Mouse (Mus musculus): ENCODE results near the gene Epgn. TPM values are rescaled to one million over a fixed set of nuclear protein-coding genes. Genes with fewer than 3 reads are reported as not detected.

Epgn gene
- polyA plus RNA-seq (2012; fragmentation: generic; extraction: Trizol), result 0.08 TPM

DNA sequence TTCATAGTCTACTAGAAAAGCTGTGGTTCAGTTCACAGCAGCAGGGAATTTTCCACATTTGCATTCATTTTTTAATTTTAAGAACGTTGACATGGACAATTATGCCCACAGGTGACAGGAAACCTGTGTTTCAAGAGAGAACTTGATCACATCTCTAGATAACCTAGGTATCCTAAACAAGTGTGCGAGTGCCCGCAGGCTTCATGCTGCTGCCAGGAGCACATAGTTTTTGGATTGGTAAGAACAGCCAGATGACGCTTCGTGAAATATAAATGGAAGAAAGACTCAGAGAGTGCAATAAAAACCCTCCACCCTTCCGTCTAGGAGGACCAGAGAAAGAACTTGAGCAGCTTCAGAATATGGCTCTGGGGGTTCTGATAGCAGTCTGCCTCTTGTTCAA is at the start of gene Epgn:
Gene Epgn (plus strand): TSS at position 301 of the 400 bp plus-strand sequence.
- Histone ChIP-seq H3ac (ENCODE audit: control insufficient read depth, insufficient read length) (no peak within 1 kb of the TSS), H3K27me3 (ENCODE audit: control insufficient read depth, insufficient read depth, insufficient read length) (no peaks in the 10 kb centered on the region), H3K36me3 (ENCODE audit: control insufficient read depth, insufficient read depth) (no peaks in the 10 kb centered on the region), H3K4me2 (ENCODE audit: low read depth) (no peak within 1 kb of the TSS), H3K4me3 (no peak within 1 kb of the TSS), H3K79me2 (ENCODE audit: control insufficient read depth, insufficient read depth) (no peaks in the 10 kb centered on the region)
- TF ChIP-seq REST (IDR thresholded peaks at IDR 0.05; ENCODE audit: insufficient read depth, insufficient read length) (no peak), MAX (IDR thresholded peaks at IDR 0.05; ENCODE audit: low read depth) (no peak), CEBPB (IDR thresholded peaks at IDR 0.05; ENCODE audit: insufficient read depth, poor library complexity, severe bottlenecking) (no peak), SRF (IDR thresholded peaks at IDR 0.05; ENCODE audit: control insufficient read depth, insufficient read length, low read depth) (no peak), TCF12 (IDR thresholded peaks at IDR 0.05; ENCODE audit: insufficient read depth, poor library complexity, severe bottlenecking) (no peak), MYOG (IDR thresholded peaks at IDR 0.05; ENCODE audit: control insufficient read depth in 1 of 3, insufficient read depth in 1 of 3, insufficient read length in 2 of 3, low read depth in 2 of 3) (no peak), POLR2AphosphoS2 (IDR thresholded peaks at IDR 0.05; ENCODE audit: insufficient read length, low read depth) (no peak), MYOD1 (IDR thresholded peaks at IDR 0.05; ENCODE audit: control insufficient read depth in 1 of 3, insufficient read length in 2 of 3, low read depth in 2 of 3) (no peak), POLR2A (IDR thresholded peaks at IDR 0.05; ENCODE audit: insufficient read length, low read depth) (no peak), E2F4 (IDR thresholded peaks at IDR 0.05; ENCODE audit: insufficient read depth) (no peak), TCF3 (IDR thresholded peaks at IDR 0.05; ENCODE audit: insufficient read length, low read depth) (no peak)

DNA sequence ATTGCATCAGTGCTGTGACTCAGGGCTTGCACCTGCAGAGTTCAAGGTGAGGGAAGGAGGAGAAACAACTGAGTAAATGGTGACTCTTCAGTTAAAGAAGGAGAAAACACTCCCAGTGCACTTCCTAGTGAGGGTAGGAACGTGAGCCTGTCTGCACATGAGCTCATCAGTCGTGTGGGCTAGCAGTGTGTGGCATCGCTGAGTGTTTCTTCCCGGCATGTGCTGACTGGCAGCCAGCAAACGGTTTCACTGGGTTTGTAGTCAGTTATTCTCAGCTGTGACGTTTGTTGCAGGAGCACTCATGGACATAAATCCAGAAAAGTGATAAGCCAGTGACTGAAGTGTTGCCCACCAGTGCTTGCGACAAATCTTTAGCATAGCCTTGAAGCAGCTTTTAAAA is 47.0 kb upstream of the Epgn start:
- Histone ChIP-seq H3K79me2 (ENCODE audit: control insufficient read depth, insufficient read depth) (no peaks in the 10 kb centered on the region), H3K4me3 (no peak overlapping the region), H3K4me2 (ENCODE audit: low read depth) (no peak overlapping the region), H3K27me3 (ENCODE audit: control insufficient read depth, insufficient read depth, insufficient read length) (no peaks in the 10 kb centered on the region), H3K36me3 (ENCODE audit: control insufficient read depth, insufficient read depth) (no peaks in the 10 kb centered on the region), H3ac (ENCODE audit: control insufficient read depth, insufficient read length) (no peak overlapping the region)
- TF ChIP-seq TCF12 (IDR thresholded peaks at IDR 0.05; ENCODE audit: insufficient read depth, poor library complexity, severe bottlenecking) (no peak), CEBPB (IDR thresholded peaks at IDR 0.05; ENCODE audit: insufficient read depth, poor library complexity, severe bottlenecking) (no peak), USF1 (IDR thresholded peaks at IDR 0.05; ENCODE audit: low read depth) (no peak), MYOG (IDR thresholded peaks at IDR 0.05; ENCODE audit: control insufficient read depth in 1 of 3, insufficient read depth in 1 of 3, insufficient read length in 2 of 3, low read depth in 2 of 3) (no peak), E2F4 (IDR thresholded peaks at IDR 0.05; ENCODE audit: insufficient read depth) (no peak), MYOD1 (IDR thresholded peaks at IDR 0.05; ENCODE audit: control insufficient read depth in 1 of 3, insufficient read length in 2 of 3, low read depth in 2 of 3) (no peak), REST (IDR thresholded peaks at IDR 0.05; ENCODE audit: insufficient read depth, insufficient read length) (no peak), TCF3 (IDR thresholded peaks at IDR 0.05; ENCODE audit: insufficient read length, low read depth) (no peak), MAX (IDR thresholded peaks at IDR 0.05; ENCODE audit: low read depth) (no peak), POLR2A (IDR thresholded peaks at IDR 0.05; ENCODE audit: insufficient read length, low read depth) (no peak), SRF (IDR thresholded peaks at IDR 0.05; ENCODE audit: control insufficient read depth, insufficient read length, low read depth) (no peak), POLR2AphosphoS2 (IDR thresholded peaks at IDR 0.05; ENCODE audit: insufficient read length, low read depth) (no peak)

DNA sequence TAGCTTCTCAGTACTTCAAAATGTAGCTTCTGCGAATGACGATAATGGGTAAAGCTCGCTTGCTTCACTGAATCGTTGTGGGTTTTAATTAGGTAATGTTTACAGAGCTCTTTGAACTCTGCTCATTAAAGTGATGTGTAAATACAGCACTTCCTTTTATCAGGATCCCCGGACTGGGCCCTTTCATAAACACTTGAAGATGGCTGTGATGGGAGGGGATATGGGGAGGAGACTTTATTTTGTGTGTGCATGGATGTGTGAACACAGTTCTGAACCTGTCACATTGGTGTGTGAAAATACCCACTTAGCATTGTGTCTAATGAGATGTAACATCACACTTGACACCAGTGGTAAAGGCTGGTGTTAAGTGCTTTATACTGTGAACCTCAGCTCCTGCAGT is 39.7 kb upstream of the Epgn start:
- no peaks in the 10 kb centered on the region for H3K36me3 ChIP-seq (ENCODE audit: control insufficient read depth, insufficient read depth)
- no peak for TF ChIP-seq MAX (IDR thresholded peaks at IDR 0.05; ENCODE audit: low read depth)
- TF ChIP-seq MYOG (IDR thresholded peaks at IDR 0.05; ENCODE audit: control insufficient read depth in 1 of 3, insufficient read depth in 1 of 3, insufficient read length in 2 of 3, low read depth in 2 of 3), result no peak
- no peaks in the 10 kb centered on the region for H3K79me2 ChIP-seq (ENCODE audit: control insufficient read depth, insufficient read depth)
- no peaks in the 10 kb centered on the region for H3K27me3 ChIP-seq (ENCODE audit: control insufficient read depth, insufficient read depth, insufficient read length)
- H3K4me2 ChIP-seq (ENCODE audit: low read depth), result no peak overlapping the region
- no peak overlapping the region for H3K4me3 ChIP-seq
- H3ac ChIP-seq (ENCODE audit: control insufficient read depth, insufficient read length), result no peak overlapping the region

DNA sequence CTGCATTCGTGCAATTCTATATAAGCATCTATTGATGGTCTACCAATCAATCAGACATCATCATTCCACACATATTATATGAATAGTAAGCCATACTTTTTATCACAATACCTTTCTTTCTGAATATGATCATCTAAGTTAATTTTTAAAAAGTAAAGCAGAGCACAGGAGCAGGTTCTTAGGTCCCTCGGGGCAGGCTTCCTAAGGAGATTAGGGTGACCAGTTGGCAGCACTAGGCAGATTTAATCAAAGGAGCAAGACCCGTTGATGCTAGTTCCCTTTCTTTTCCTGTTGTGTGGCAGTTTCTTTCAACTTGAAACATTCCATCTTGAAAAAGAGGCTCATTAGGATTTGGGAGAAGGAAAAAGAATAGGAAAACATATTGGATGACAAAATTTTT is 39.1 kb upstream of the Epgn start:
- H3K27me3 ChIP-seq (ENCODE audit: control insufficient read depth, insufficient read depth, insufficient read length), result no peaks in the 10 kb centered on the region
- no peaks in the 10 kb centered on the region for H3K36me3 ChIP-seq (ENCODE audit: control insufficient read depth, insufficient read depth)
- H3ac ChIP-seq (ENCODE audit: control insufficient read depth, insufficient read length), result no peak overlapping the region
- TF ChIP-seq REST (IDR thresholded peaks at IDR 0.05; ENCODE audit: insufficient read depth, insufficient read length), result no peak
- TF ChIP-seq POLR2A (IDR thresholded peaks at IDR 0.05; ENCODE audit: insufficient read length, low read depth), result no peak
- TF ChIP-seq MAX (IDR thresholded peaks at IDR 0.05; ENCODE audit: low read depth), result no peak
- no peak for TF ChIP-seq MYOG (IDR thresholded peaks at IDR 0.05; ENCODE audit: control insufficient read depth in 1 of 3, insufficient read depth in 1 of 3, insufficient read length in 2 of 3, low read depth in 2 of 3)
- TF ChIP-seq USF1 (IDR thresholded peaks at IDR 0.05; ENCODE audit: low read depth), result no peak
- no peak for TF ChIP-seq TCF3 (IDR thresholded peaks at IDR 0.05; ENCODE audit: insufficient read length, low read depth)
- no peak for TF ChIP-seq POLR2AphosphoS2 (IDR thresholded peaks at IDR 0.05; ENCODE audit: insufficient read length, low read depth)
- no peak for TF ChIP-seq MYOD1 (IDR thresholded peaks at IDR 0.05; ENCODE audit: control insufficient read depth in 1 of 3, insufficient read length in 2 of 3, low read depth in 2 of 3)
- no peak for TF ChIP-seq E2F4 (IDR thresholded peaks at IDR 0.05; ENCODE audit: insufficient read depth)
- no peak for TF ChIP-seq SRF (IDR thresholded peaks at IDR 0.05; ENCODE audit: control insufficient read depth, insufficient read length, low read depth)
- TF ChIP-seq CEBPB (IDR thresholded peaks at IDR 0.05; ENCODE audit: insufficient read depth, poor library complexity, severe bottlenecking), result no peak
- TF ChIP-seq TCF12 (IDR thresholded peaks at IDR 0.05; ENCODE audit: insufficient read depth, poor library complexity, severe bottlenecking), result no peak
- no peaks in the 10 kb centered on the region for H3K79me2 ChIP-seq (ENCODE audit: control insufficient read depth, insufficient read depth)
- no peak overlapping the region for H3K4me3 ChIP-seq
- H3K4me2 ChIP-seq (ENCODE audit: low read depth), result no peak overlapping the region

- H3K36me3 ChIP-seq (ENCODE audit: control insufficient read depth, insufficient read depth), result no peaks in the 10 kb centered on the region
- no peaks in the 10 kb centered on the region for H3K79me2 ChIP-seq (ENCODE audit: control insufficient read depth, insufficient read depth)
- H3K27me3 ChIP-seq (ENCODE audit: control insufficient read depth, insufficient read depth, insufficient read length), result no peaks in the 10 kb centered on the region
- H3K4me2 ChIP-seq (ENCODE audit: low read depth), result no peak overlapping the region
- TF ChIP-seq MYOD1 (IDR thresholded peaks at IDR 0.05; ENCODE audit: control insufficient read depth in 1 of 3, insufficient read length in 2 of 3, low read depth in 2 of 3) (peak in 2 of 3 experiments; percentile 64 to 84), REST (IDR thresholded peaks at IDR 0.05; ENCODE audit: insufficient read depth, insufficient read length) (no peak), E2F4 (IDR thresholded peaks at IDR 0.05; ENCODE audit: insufficient read depth) (no peak), MYOG (IDR thresholded peaks at IDR 0.05; ENCODE audit: control insufficient read depth in 1 of 3, insufficient read depth in 1 of 3, insufficient read length in 2 of 3, low read depth in 2 of 3) (no peak), CEBPB (IDR thresholded peaks at IDR 0.05; ENCODE audit: insufficient read depth, poor library complexity, severe bottlenecking) (peak; percentile 38; the same call in 1 of the 2 replicates)
- H3ac ChIP-seq (ENCODE audit: control insufficient read depth, insufficient read length), result no peak overlapping the region
- no peak overlapping the region for H3K4me3 ChIP-seq
Measured at GRCm38 (mm10) chr5:90988592-90988991, 38.7 kb upstream of the Epgn start.

All from myocyte (in vitro differentiated cells).